Mouse (Mus musculus) naive thymus-derived CD4-positive, alpha-beta T cell, adult 2 months (primary cell): Measurements from ENCODE around the gene Taar6.

Source experiments
- DNase-seq: peaks from one replicate; pipeline ENCODE4 v3.0.0-alpha.2; 2011; ENCODE audit warnings: low read depth

Taar6 gene

GRCm38 (mm10) chr10:23985546-23985945 lies at the start of gene Taar6:
Gene Taar6, minus strand, starts transcription at chr10:23985646.
- DNase-seq, result no peak

GRCm38 (mm10) chr10:24031347-24031746 lies 45.9 kb upstream of the Taar6 start:
- no peak for DNase-seq

GRCm38 (mm10) chr10:24026922-24027321 lies 41.5 kb upstream of the Taar6 start, which contains the start of gene Taar7d:
Gene Taar7d, plus strand, starts transcription at chr10:24027222.
- DNase-seq, result no peak

- no peak for DNase-seq
Observed at GRCm38 (mm10) chr10:24008143-24008542, 22.7 kb upstream of the Taar6 start.

- no peak for DNase-seq
Observed at GRCm38 (mm10) chr10:24007034-24007433, 21.6 kb upstream of the Taar6 start.

- DNase-seq, result no peak
Observed at GRCm38 (mm10) chr10:24006442-24006841, 21.0 kb upstream of the Taar6 start.

- no peak for DNase-seq
Observed at GRCm38 (mm10) chr10:23999639-24000038, 14.2 kb upstream of the Taar6 start, which contains the start of gene Taar7b. Gene Taar7b, plus strand, starts transcription at chr10:23999939.

GRCm38 (mm10) chr10:23993381-23993780 lies 7.9 kb upstream of the Taar6 start, which contains the start of gene Taar7a:
Gene Taar7a, minus strand, starts transcription at chr10:23993481.
- DNase-seq, result no peak

GRCm38 (mm10) chr10:23986419-23986818 lies 973 bp upstream of the Taar6 start:
- no peak for DNase-seq

GRCm38 (mm10) chr10:23978901-23979705 lies 6.3 kb downstream of the Taar6 start:
- DNase-seq, result peak; percentile 19

GRCm38 (mm10) chr10:23977958-23978357 lies 7.5 kb downstream of the Taar6 start:
- no peak for DNase-seq

- no peak for DNase-seq
Observed at GRCm38 (mm10) chr10:23971256-23971655, 14.2 kb downstream of the Taar6 start.

- no peak for DNase-seq
Observed at GRCm38 (mm10) chr10:23970656-23971165, 14.7 kb downstream of the Taar6 start, which contains the start of gene Taar5. Gene Taar5, plus strand, starts transcription at chr10:23970706.

- peak; percentile 1 for DNase-seq
Observed at GRCm38 (mm10) chr10:23964921-23965610, 20.4 kb downstream of the Taar6 start.

- no peak for DNase-seq
Observed at GRCm38 (mm10) chr10:23963444-23963843, 22.0 kb downstream of the Taar6 start.

- DNase-seq, result no peak
Observed at GRCm38 (mm10) chr10:23960444-23960915, 25.0 kb downstream of the Taar6 start, which contains the start of gene Taar4. Gene Taar4, plus strand, starts transcription at chr10:23960494.

GRCm38 (mm10) chr10:23959071-23959470 lies 26.4 kb downstream of the Taar6 start:
- DNase-seq, result no peak

- DNase-seq, result no peak
Observed at GRCm38 (mm10) chr10:23951714-23952113, 33.7 kb downstream of the Taar6 start.

- no peak for DNase-seq
Observed at GRCm38 (mm10) chr10:23949508-23950005, 35.9 kb downstream of the Taar6 start, which contains the start of gene Taar3. Gene Taar3, plus strand, starts transcription at chr10:23949558.

GRCm38 (mm10) chr10:23948026-23948425 lies 37.4 kb downstream of the Taar6 start:
- DNase-seq, result no peak

GRCm38 (mm10) chr10:23942465-23942864 lies 43.0 kb downstream of the Taar6 start:
- DNase-seq, result peak; percentile 4

- DNase-seq, result no peak
Observed at GRCm38 (mm10) chr10:23938312-23938711, 47.1 kb downstream of the Taar6 start, which contains the start of gene Taar2. Gene Taar2, plus strand, starts transcription at chr10:23938572.
